Mouse (Mus musculus) kidney, postnatal 0 days (tissue): ENCODE data around the gene Scn3b. TPM values are rescaled to one million over a fixed set of nuclear protein-coding genes. Genes with fewer than 3 reads are reported as not detected.

ENCODE experiments used
- ATAC-seq: fragments of 200-750 bp; cut with Nextera tagmentation; replicated peaks from 2 replicates; pipeline ENCODE4 v1.8.0; 2017; ENCODE audit warnings: low read depth, moderate number of reproducible peaks, moderate TSS enrichment, moderate library complexity; ENCODE audit not compliant: low FRiP score
- DNase-seq: peaks from one replicate; pipeline ENCODE4 v3.0.0-alpha.2; 2016; ENCODE audit warnings: low spot score
- H3K27ac ChIP-seq: fragments of 300-500 bp; sonication (generic); 2 replicates; pipeline ENCODE4 v1.5.1; 2014; ENCODE audit warnings: mild to moderate bottlenecking
- H3K27me3 ChIP-seq: fragments of 300-500 bp; sonication (generic); 2 replicates; pipeline ENCODE4 v1.6.1; 2014; ENCODE audit warnings: low read length, mixed read lengths; ENCODE audit not compliant: insufficient read depth
- H3K36me3 ChIP-seq: fragments of 300-500 bp; sonication (generic); 2 replicates; pipeline ENCODE4 v1.6.1; 2014; ENCODE audit warnings: low read length, mixed read lengths; ENCODE audit not compliant: insufficient read depth
- H3K4me1 ChIP-seq: fragments of 300-500 bp; sonication (generic); replicated peaks from 2 replicates; pipeline ENCODE4 v1.6.1; 2014; ENCODE audit warnings: antibody characterized with exemption, low read length, mixed read lengths; ENCODE audit not compliant: insufficient read depth
- H3K4me2 ChIP-seq: fragments of 300-500 bp; sonication (generic); 2 replicates; pipeline ENCODE4 v1.6.1; 2014; ENCODE audit warnings: mild to moderate bottlenecking, low read length, moderate library complexity, mixed read lengths
- H3K4me3 ChIP-seq: fragments of 300-500 bp; sonication (generic); replicated peaks from 2 replicates; pipeline ENCODE4 v1.5.1; 2014; ENCODE audit warnings: low read depth, low read length
- H3K9ac ChIP-seq: fragments of 300-500 bp; sonication (generic); 2 replicates; pipeline ENCODE4 v1.6.1; 2014; ENCODE audit warnings: low read depth, low read length
- H3K9me3 ChIP-seq: fragments of 300-500 bp; sonication (generic); replicated peaks from 2 replicates; pipeline ENCODE4 v1.6.1; 2016; ENCODE audit warnings: low read length, inconsistent platforms, mixed read lengths
- CTCF ChIP-seq: IDR thresholded peaks from 2 replicates; pipeline ENCODE4 v1.5.1; 2016; ENCODE audit warnings: antibody characterized with exemption, low read depth, mild to moderate bottlenecking, moderate library complexity
- WGBS: fragments of 180-500 bp; shearing (Covaris S2); extraction: QIAGEN DNeasy Blood & Tissue Kit; methylation state at CpG from one replicate; pipeline ENCODE4 v1.1.7; 2014; 5-methylcytosine and 5-hydroxymethylcytosine counted together
- polyA plus RNA-seq: library from polyadenylated mRNA; unstranded; fragments of >200 nt; fragmentation: Nextera tagmentation; extraction: Ambion mirVana; gene quantifications from 2 replicates; pipeline ENCODE4 v1.2.1, GENCODE M21; 2015

The Scn3b gene
- polyA plus RNA-seq, 1 experiment from 2014 or later = 0.32 TPM

DNA sequence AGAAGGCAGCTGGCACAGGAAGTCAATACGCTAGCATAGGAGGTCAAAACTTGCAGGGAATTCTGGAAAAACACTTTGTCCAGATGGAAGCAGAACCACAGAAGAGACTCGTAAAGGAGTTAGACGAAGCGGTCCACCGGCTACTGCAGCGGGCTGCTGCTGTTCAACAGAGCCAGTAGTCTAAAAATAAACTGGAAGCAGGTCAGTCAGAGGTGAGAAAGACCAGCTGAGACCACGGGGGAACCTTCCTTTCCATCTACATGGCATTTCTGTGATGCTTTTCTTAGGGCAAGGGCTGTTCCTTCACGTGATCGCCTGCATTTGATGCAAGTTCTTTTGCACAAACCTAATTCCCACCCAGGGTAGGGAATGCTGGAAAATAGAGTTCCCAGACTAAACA is 23.6 kb upstream of the Scn3b start:
- H3K9ac ChIP-seq = no peak overlapping the region
- H3K4me2 ChIP-seq = no peak overlapping the region
- no peak overlapping the region for H3K4me3 ChIP-seq
- H3K27me3 ChIP-seq = no peaks in the 10 kb centered on the region
- H3K27ac ChIP-seq = no peak overlapping the region
- H3K36me3 ChIP-seq = no peaks in the 10 kb centered on the region
- no peaks in the 10 kb centered on the region for H3K9me3 ChIP-seq
- no peak for ATAC-seq
- no peaks in the 10 kb centered on the region for H3K4me1 ChIP-seq
- no peak for TF ChIP-seq CTCF
- 42% methylated on average over 9 of the region's 9 CpGs for WGBS
- DNase-seq = no peak

DNA sequence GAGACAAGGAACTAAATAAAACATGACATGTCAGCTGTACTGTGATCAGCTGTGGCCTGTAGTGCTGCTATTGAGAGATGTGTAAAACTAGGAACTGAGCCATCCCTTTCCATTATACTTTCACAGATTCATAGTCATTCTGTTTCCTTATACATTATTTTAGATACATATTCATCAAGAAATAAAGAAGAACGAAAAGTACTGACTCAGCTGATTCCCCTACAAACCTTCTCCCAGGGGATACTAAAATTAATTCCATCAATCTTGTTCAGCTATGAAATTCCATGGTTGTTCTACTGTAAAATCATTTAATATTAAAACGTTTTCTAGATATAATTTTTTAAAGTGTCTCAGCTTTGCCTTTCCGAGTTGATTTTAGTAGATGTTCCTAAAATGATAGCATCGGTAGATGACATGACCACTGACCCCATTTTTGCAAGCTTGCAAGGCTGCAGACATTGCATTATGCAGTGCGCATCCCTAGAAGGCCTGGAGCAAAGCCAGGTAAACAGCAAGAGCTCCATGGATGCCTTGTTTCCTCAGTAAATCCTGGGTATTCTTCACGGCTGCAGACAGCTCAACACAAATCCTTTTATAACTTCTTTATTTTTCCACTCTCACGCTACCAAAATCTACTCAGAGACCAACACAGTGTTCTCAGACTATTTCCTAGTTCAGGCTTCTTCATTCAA is 22.9 kb upstream of the Scn3b start:
- Histone ChIP-seq H3K27me3 (no peaks in the 10 kb centered on the region), H3K27ac (no peak overlapping the region), H3K4me1 (no peaks in the 10 kb centered on the region), H3K9me3 (no peaks in the 10 kb centered on the region), H3K9ac (no peak overlapping the region), H3K4me3 (no peak overlapping the region), H3K4me2 (no peak overlapping the region), H3K36me3 (no peaks in the 10 kb centered on the region)
- WGBS = 77% methylated on average over 7 of the region's 7 CpGs
- no peak for TF ChIP-seq CTCF
- no peak for DNase-seq
- no peak for ATAC-seq

DNA sequence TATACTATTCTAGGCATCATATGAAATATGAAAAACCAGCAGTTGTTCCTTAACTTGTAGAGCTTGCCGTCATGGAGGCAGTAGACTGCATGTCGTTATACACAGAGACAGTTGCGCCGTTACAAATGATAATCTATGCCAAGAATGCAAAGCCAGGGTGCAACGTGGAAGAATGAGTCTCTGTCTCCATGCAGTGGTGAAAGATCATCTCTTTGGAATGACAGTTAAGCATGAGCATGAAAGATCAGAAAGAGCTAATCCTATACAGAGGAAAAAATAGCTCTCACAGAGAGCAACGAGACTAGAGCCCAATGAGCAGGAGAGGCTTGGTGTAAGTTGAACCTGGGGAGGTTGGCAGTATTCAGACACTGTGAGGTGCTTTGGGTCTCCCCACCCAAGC is 22.3 kb upstream of the Scn3b start:
- DNase-seq = no peak
- ATAC-seq = no peak
- Histone ChIP-seq H3K9me3 (no peaks in the 10 kb centered on the region), H3K27me3 (no peaks in the 10 kb centered on the region), H3K4me3 (no peak overlapping the region), H3K9ac (no peak overlapping the region), H3K27ac (no peak overlapping the region), H3K4me1 (no peaks in the 10 kb centered on the region), H3K36me3 (no peaks in the 10 kb centered on the region), H3K4me2 (no peak overlapping the region)
- 83% methylated on average over 6 of the region's 6 CpGs for WGBS
- no peak for TF ChIP-seq CTCF

DNA sequence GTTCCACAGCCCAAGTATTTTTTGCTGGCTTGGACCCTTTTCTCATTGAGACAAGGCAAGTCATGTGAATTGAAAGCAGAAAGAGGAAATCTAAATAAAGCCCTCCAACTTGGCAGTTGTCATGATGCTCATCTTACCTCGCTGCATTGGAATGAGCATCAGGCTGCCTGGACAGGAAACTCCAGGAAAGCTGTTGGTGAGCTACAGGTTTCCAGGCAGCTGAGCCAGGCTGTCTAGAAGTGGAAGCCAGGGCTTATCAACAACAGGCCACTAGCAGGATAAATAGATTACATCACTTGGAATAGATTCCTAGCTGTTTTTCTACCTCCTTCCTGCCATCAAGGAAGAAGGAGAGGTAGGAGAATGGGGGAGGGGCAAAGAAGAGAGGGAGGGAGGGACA is 19.9 kb upstream of the Scn3b start:
- no peak overlapping the region for H3K4me2 ChIP-seq
- H3K4me1 ChIP-seq = no peaks in the 10 kb centered on the region
- H3K27me3 ChIP-seq = no peaks in the 10 kb centered on the region
- H3K27ac ChIP-seq = no peak overlapping the region
- no peak for ATAC-seq
- no peak for TF ChIP-seq CTCF
- no peak overlapping the region for H3K4me3 ChIP-seq
- no peaks in the 10 kb centered on the region for H3K9me3 ChIP-seq
- 73% methylated on average over 1 of the region's 1 CpGs for WGBS
- DNase-seq = no peak
- H3K36me3 ChIP-seq = no peaks in the 10 kb centered on the region
- no peak overlapping the region for H3K9ac ChIP-seq

DNA sequence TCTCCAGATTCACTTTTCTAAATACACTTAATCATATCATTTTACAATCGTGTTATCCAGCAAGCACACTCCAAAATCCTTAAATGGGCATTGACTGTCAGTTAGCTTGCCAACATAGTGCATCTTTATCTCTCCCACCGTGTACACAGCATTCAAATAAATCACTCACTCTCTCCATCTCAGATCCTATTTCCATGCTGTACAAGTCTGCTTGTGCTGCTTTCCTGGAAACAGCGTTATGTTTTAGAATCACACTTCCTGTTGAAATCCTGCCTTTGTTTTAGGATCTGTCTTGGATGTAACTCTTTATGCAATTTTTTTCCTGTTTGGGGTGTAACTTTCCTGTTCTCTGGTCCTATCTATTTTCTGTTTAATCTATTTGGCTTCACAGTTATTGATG is 16.6 kb upstream of the Scn3b start:
- Histone ChIP-seq H3K27me3 (no peaks in the 10 kb centered on the region), H3K9ac (no peak overlapping the region), H3K4me2 (no peak overlapping the region), H3K27ac (no peak overlapping the region), H3K4me1 (no peaks in the 10 kb centered on the region), H3K9me3 (no peaks in the 10 kb centered on the region), H3K4me3 (no peak overlapping the region), H3K36me3 (no peaks in the 10 kb centered on the region)
- no peak for ATAC-seq
- DNase-seq = no peak
- WGBS = 46% methylated on average over 3 of the region's 3 CpGs
- no peak for TF ChIP-seq CTCF

DNA sequence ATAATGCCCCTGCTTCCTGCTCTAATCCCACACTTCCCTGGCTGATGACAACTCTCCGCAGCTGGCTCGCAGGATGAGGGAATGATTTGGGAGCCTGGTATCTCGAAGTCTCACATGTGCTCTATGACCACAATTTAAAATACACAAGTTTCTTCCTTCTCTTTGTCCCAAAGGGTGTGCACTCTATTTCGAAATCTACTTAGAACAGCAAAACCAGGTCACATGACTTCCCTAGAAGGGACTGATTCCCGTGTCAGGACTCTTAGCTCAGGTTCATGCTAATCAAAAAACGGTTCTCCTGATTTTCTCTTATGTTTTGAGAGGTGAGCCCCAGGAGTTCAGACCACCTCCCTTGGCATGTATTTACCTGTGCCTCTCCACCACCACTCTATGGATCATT is 5.1 kb upstream of the Scn3b start:
- no peak for ATAC-seq
- no peak overlapping the region for H3K27ac ChIP-seq
- H3K9ac ChIP-seq = no peak overlapping the region
- H3K4me2 ChIP-seq = no peak overlapping the region
- no peak for TF ChIP-seq CTCF
- no peaks in the 10 kb centered on the region for H3K9me3 ChIP-seq
- DNase-seq = no peak
- no peak overlapping the region for H3K4me3 ChIP-seq
- H3K4me1 ChIP-seq = no peaks in the 10 kb centered on the region
- H3K27me3 ChIP-seq = peaks cover 7% of the 10 kb centered on the region
- no peaks in the 10 kb centered on the region for H3K36me3 ChIP-seq
- 66% methylated on average over 6 of the region's 6 CpGs for WGBS
